Mouse (Mus musculus) MEL (cell line): ENCODE results near the gene Tmem63a.

ENCODE experiments used
- BHLHE40 ChIP-seq: IDR thresholded peaks from 2 replicates; pipeline ENCODE4 v1.6.1; 2012; ENCODE audit warnings: low read depth, mild to moderate bottlenecking, inconsistent platforms, low read length, improper control_type of control experiment, borderline replicate concordance
- CTCF ChIP-seq, 3 experiments: IDR thresholded peaks in 2 of 3; conservative IDR thresholded peaks in 1 of 3; 2 replicates each; pipeline ENCODE4 v1.5.1; 2011 to 2012; ENCODE audit warnings: low read length in 3 of 3, low read depth in 2 of 3, mild to moderate bottlenecking in 2 of 3, improper control_type of control experiment in 1 of 3, inconsistent platforms in 1 of 3, mixed read lengths in 1 of 3, moderate library complexity in 1 of 3; ENCODE audit not compliant: control insufficient read depth in 1 of 3, insufficient read depth in 1 of 3, poor library complexity in 1 of 3, severe bottlenecking in 1 of 3
- EP300 ChIP-seq, 2 experiments: IDR thresholded peaks; 2 replicates each; pipeline ENCODE4 v1.6.1; 2011; ENCODE audit warnings: improper control_type of control experiment in 2 of 2, low read length in 2 of 2, low read depth in 1 of 2, mild to moderate bottlenecking in 1 of 2
- GABPA ChIP-seq: IDR thresholded peaks from 2 replicates; pipeline ENCODE4 v1.6.1; 2012; ENCODE audit warnings: low read depth, mild to moderate bottlenecking, inconsistent platforms, low read length, improper control_type of control experiment, moderate library complexity
- JUND ChIP-seq: IDR thresholded peaks from 2 replicates; pipeline ENCODE4 v1.6.1; 2011; ENCODE audit warnings: low read depth, mild to moderate bottlenecking, improper control_type of control experiment, low read length
- MAFK ChIP-seq: IDR thresholded peaks from 2 replicates; pipeline ENCODE4 v1.6.1; 2011; ENCODE audit warnings: low read depth, mild to moderate bottlenecking, low read length, improper control_type of control experiment, borderline replicate concordance
- MXI1 ChIP-seq: IDR thresholded peaks from 2 replicates; pipeline ENCODE4 v1.6.1; 2011; ENCODE audit warnings: mild to moderate bottlenecking, low read depth, low read length, improper control_type of control experiment
- NELFE ChIP-seq: IDR thresholded peaks from 2 replicates; pipeline ENCODE4 v1.6.1; 2011; ENCODE audit warnings: low read depth, low read length, improper control_type of control experiment
- POLR2A ChIP-seq, 2 experiments: IDR thresholded peaks; 2 replicates each; pipeline ENCODE4 v1.6.1; 2011 to 2012; ENCODE audit warnings: low read length in 2 of 2, mild to moderate bottlenecking in 2 of 2, control low read depth in 1 of 2, improper control_type of control experiment in 1 of 2, low read depth in 1 of 2, moderate library complexity in 1 of 2; ENCODE audit not compliant: control insufficient read depth in 1 of 2, insufficient read depth in 1 of 2, poor library complexity in 1 of 2

DNA sequence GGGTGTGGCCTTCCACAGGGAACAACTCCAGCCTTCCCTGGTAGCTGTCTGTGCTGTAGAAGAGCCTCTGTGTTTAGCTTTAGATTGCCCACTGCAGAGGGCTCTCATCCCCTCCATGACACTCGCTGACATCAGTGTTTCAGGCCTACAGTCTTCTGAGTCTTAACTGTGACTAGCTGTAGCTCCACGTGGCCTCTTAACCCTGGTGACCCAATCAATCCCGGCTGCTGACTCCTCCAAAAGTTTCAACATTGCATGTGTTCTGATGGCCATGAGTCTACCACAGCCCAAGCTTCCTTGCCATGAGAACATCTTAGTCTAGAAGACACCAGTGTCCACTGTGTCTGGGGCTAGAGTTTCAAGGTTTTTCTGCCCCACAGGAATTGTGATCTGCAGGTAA lies 48.5 kb downstream of the Tmem63a start:
- TF ChIP-seq CTCF (IDR thresholded peaks at IDR 0.05 in 2 of 3, conservative IDR thresholded peaks at IDR 0.05 in 1 of 3; ENCODE audit: control insufficient read depth in 1 of 3, insufficient read depth in 1 of 3, low read depth in 2 of 3, low read length in 3 of 3, poor library complexity in 1 of 3, severe bottlenecking in 1 of 3) (no peak), NELFE (no peak), MAFK (no peak), JUND (no peak), BHLHE40 (no peak), POLR2A (IDR thresholded peaks at IDR 0.05; ENCODE audit: control insufficient read depth in 1 of 2, insufficient read depth in 1 of 2, low read depth in 1 of 2, low read length in 2 of 2, poor library complexity in 1 of 2) (no peak), EP300 (IDR thresholded peaks at IDR 0.05; ENCODE audit: low read depth in 1 of 2, low read length in 2 of 2) (no peak), MXI1 (no peak), GABPA (no peak)
